Mouse (Mus musculus): ENCODE results near the gene Spata2. TPM values are rescaled to one million over a fixed set of nuclear protein-coding genes. Genes with fewer than 3 reads are reported as not detected.

Spata2 gene
- polyA plus RNA-seq, 1 experiment from 2014 or later, result 24.8 TPM

GRCm38 (mm10) chr2:167486573-167486972 lies 6.1 kb downstream of the Spata2 start:
- Histone ChIP-seq H3K4me2 (ENCODE audit: low read depth, low read length) (no peak overlapping the region), H3K4me3 (ENCODE audit: low read depth, low read length) (no peak overlapping the region), H3K27ac (ENCODE audit: low read depth, low read length) (no peak overlapping the region), H3K36me3 (ENCODE audit: control insufficient read depth, insufficient read depth, low read length) (peaks cover 24% of the 10 kb centered on the region), H3K27me3 (ENCODE audit: control insufficient read depth, insufficient read depth, low read length) (no peaks in the 10 kb centered on the region), H3K9me3 (ENCODE audit: control insufficient read depth, low read length) (no peaks in the 10 kb centered on the region), H3K4me1 (ENCODE audit: control insufficient read depth, insufficient read depth, low read length) (peaks cover 7% of the 10 kb centered on the region), H3K9ac (replicated peaks; ENCODE audit: low read depth, low read length) (no peak overlapping the region)
- 91% methylated on average over 4 of the region's 4 CpGs for WGBS
- ATAC-seq (ENCODE audit: low read depth), result no peak

GRCm38 (mm10) chr2:167485501-167486377 lies 6.9 kb downstream of the Spata2 start:
- no peak overlapping the region for H3K9ac ChIP-seq (replicated peaks; ENCODE audit: low read depth, low read length)
- no peak overlapping the region for H3K4me2 ChIP-seq (ENCODE audit: low read depth, low read length)
- no peak overlapping the region for H3K4me3 ChIP-seq (ENCODE audit: low read depth, low read length)
- H3K4me1 ChIP-seq (ENCODE audit: control insufficient read depth, insufficient read depth, low read length), result no peaks in the 10 kb centered on the region
- H3K27me3 ChIP-seq (ENCODE audit: control insufficient read depth, insufficient read depth, low read length), result no peaks in the 10 kb centered on the region
- peak overlapping the region; percentile 52 for H3K27ac ChIP-seq (ENCODE audit: low read depth, low read length)
- ATAC-seq (ENCODE audit: low read depth), result peak; percentile 62; the same call in 1 of the 2 replicates
- peaks cover 24% of the 10 kb centered on the region for H3K36me3 ChIP-seq (ENCODE audit: control insufficient read depth, insufficient read depth, low read length)
- WGBS, result 78% methylated on average over 7 of the region's 7 CpGs
- H3K9me3 ChIP-seq (ENCODE audit: control insufficient read depth, low read length), result no peaks in the 10 kb centered on the region

GRCm38 (mm10) chr2:167484932-167485331 lies 7.8 kb downstream of the Spata2 start:
- Histone ChIP-seq H3K27me3 (ENCODE audit: control insufficient read depth, insufficient read depth, low read length) (no peaks in the 10 kb centered on the region), H3K4me2 (ENCODE audit: low read depth, low read length) (no peak overlapping the region), H3K9ac (replicated peaks; ENCODE audit: low read depth, low read length) (no peak overlapping the region), H3K27ac (ENCODE audit: low read depth, low read length) (no peak overlapping the region), H3K36me3 (ENCODE audit: control insufficient read depth, insufficient read depth, low read length) (peaks cover 24% of the 10 kb centered on the region), H3K9me3 (ENCODE audit: control insufficient read depth, low read length) (no peaks in the 10 kb centered on the region), H3K4me1 (ENCODE audit: control insufficient read depth, insufficient read depth, low read length) (no peaks in the 10 kb centered on the region), H3K4me3 (ENCODE audit: low read depth, low read length) (no peak overlapping the region)
- no peak for ATAC-seq (ENCODE audit: low read depth)
- 91% methylated on average over 11 of the region's 11 CpGs for WGBS

GRCm38 (mm10) chr2:167483827-167484410 lies 8.8 kb downstream of the Spata2 start:
- no peaks in the 10 kb centered on the region for H3K4me1 ChIP-seq (ENCODE audit: control insufficient read depth, insufficient read depth, low read length)
- no peaks in the 10 kb centered on the region for H3K9me3 ChIP-seq (ENCODE audit: control insufficient read depth, low read length)
- H3K4me3 ChIP-seq (ENCODE audit: low read depth, low read length), result no peak overlapping the region
- 94% methylated on average over 24 of the region's 24 CpGs for WGBS
- H3K4me2 ChIP-seq (ENCODE audit: low read depth, low read length), result no peak overlapping the region
- H3K27me3 ChIP-seq (ENCODE audit: control insufficient read depth, insufficient read depth, low read length), result no peaks in the 10 kb centered on the region
- peaks cover 24% of the 10 kb centered on the region for H3K36me3 ChIP-seq (ENCODE audit: control insufficient read depth, insufficient read depth, low read length)
- ATAC-seq (ENCODE audit: low read depth), result no peak
- H3K27ac ChIP-seq (ENCODE audit: low read depth, low read length), result no peak overlapping the region
- H3K9ac ChIP-seq (replicated peaks; ENCODE audit: low read depth, low read length), result no peak overlapping the region

GRCm38 (mm10) chr2:167483081-167483826 lies 9.4 kb downstream of the Spata2 start:
- Histone ChIP-seq H3K4me3 (ENCODE audit: low read depth, low read length) (no peak overlapping the region), H3K4me2 (ENCODE audit: low read depth, low read length) (no peak overlapping the region), H3K9ac (replicated peaks; ENCODE audit: low read depth, low read length) (no peak overlapping the region), H3K36me3 (ENCODE audit: control insufficient read depth, insufficient read depth, low read length) (peaks cover 24% of the 10 kb centered on the region), H3K27me3 (ENCODE audit: control insufficient read depth, insufficient read depth, low read length) (no peaks in the 10 kb centered on the region), H3K4me1 (ENCODE audit: control insufficient read depth, insufficient read depth, low read length) (no peaks in the 10 kb centered on the region), H3K27ac (ENCODE audit: low read depth, low read length) (no peak overlapping the region), H3K9me3 (ENCODE audit: control insufficient read depth, low read length) (no peaks in the 10 kb centered on the region)
- ATAC-seq (ENCODE audit: low read depth), result no peak
- WGBS, result 92% methylated on average over 27 of the region's 27 CpGs

- 92% methylated on average over 4 of the region's 4 CpGs for WGBS
- no peak for ATAC-seq (ENCODE audit: low read depth)
- Histone ChIP-seq H3K4me3 (ENCODE audit: low read depth, low read length) (no peak overlapping the region), H3K27me3 (ENCODE audit: control insufficient read depth, insufficient read depth, low read length) (no peaks in the 10 kb centered on the region), H3K36me3 (ENCODE audit: control insufficient read depth, insufficient read depth, low read length) (peaks cover 24% of the 10 kb centered on the region), H3K4me1 (ENCODE audit: control insufficient read depth, insufficient read depth, low read length) (no peaks in the 10 kb centered on the region), H3K9ac (replicated peaks; ENCODE audit: low read depth, low read length) (no peak overlapping the region), H3K4me2 (ENCODE audit: low read depth, low read length) (no peak overlapping the region), H3K27ac (ENCODE audit: low read depth, low read length) (no peak overlapping the region), H3K9me3 (ENCODE audit: control insufficient read depth, low read length) (no peaks in the 10 kb centered on the region)
Measured at GRCm38 (mm10) chr2:167482681-167483080, 10.0 kb downstream of the Spata2 start.

GRCm38 (mm10) chr2:167479501-167479900 lies 13.2 kb downstream of the Spata2 start:
- no peaks in the 10 kb centered on the region for H3K9me3 ChIP-seq (ENCODE audit: control insufficient read depth, low read length)
- no peak for ATAC-seq (ENCODE audit: low read depth)
- no peak overlapping the region for H3K9ac ChIP-seq (replicated peaks; ENCODE audit: low read depth, low read length)
- WGBS, result 100% methylated on average over 1 of the region's 1 CpGs
- peaks cover 17% of the 10 kb centered on the region for H3K4me1 ChIP-seq (ENCODE audit: control insufficient read depth, insufficient read depth, low read length)
- peaks cover 22% of the 10 kb centered on the region for H3K36me3 ChIP-seq (ENCODE audit: control insufficient read depth, insufficient read depth, low read length)
- no peak overlapping the region for H3K4me2 ChIP-seq (ENCODE audit: low read depth, low read length)
- H3K4me3 ChIP-seq (ENCODE audit: low read depth, low read length), result no peak overlapping the region
- H3K27ac ChIP-seq (ENCODE audit: low read depth, low read length), result no peak overlapping the region
- no peaks in the 10 kb centered on the region for H3K27me3 ChIP-seq (ENCODE audit: control insufficient read depth, insufficient read depth, low read length)

DNA sequence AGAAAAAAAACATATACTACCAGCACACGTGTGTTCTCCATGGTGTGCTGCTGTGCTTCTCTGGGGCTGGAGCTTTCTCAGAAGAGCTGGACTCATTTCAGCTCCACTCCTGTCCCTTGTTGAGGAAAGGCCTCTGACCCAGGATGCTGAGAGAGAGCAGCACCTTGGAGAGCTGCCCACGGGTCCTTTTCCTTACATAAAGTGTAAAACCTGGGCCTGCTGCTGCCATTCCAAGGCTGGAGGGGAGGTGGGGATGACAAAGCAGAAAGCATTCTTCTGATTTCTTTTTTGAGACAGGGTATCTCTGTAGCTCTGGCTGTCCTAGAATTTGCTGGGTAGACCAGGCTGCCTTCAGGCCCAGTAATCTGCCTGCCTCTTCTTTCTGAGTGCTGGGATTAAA lies 14.6 kb downstream of the Spata2 start:
- Histone ChIP-seq H3K4me2 (ENCODE audit: low read depth, low read length) (no peak overlapping the region), H3K36me3 (ENCODE audit: control insufficient read depth, insufficient read depth, low read length) (peaks cover 11% of the 10 kb centered on the region), H3K9ac (replicated peaks; ENCODE audit: low read depth, low read length) (no peak overlapping the region), H3K4me3 (ENCODE audit: low read depth, low read length) (no peak overlapping the region), H3K9me3 (ENCODE audit: control insufficient read depth, low read length) (no peaks in the 10 kb centered on the region), H3K27me3 (ENCODE audit: control insufficient read depth, insufficient read depth, low read length) (no peaks in the 10 kb centered on the region), H3K4me1 (ENCODE audit: control insufficient read depth, insufficient read depth, low read length) (peaks cover 17% of the 10 kb centered on the region), H3K27ac (ENCODE audit: low read depth, low read length) (no peak overlapping the region)
- 50% methylated on average over 2 of the region's 2 CpGs for WGBS
- no peak for ATAC-seq (ENCODE audit: low read depth)

GRCm38 (mm10) chr2:167476762-167477161 lies 15.9 kb downstream of the Spata2 start:
- Histone ChIP-seq H3K36me3 (ENCODE audit: control insufficient read depth, insufficient read depth, low read length) (peaks cover 14% of the 10 kb centered on the region), H3K27ac (ENCODE audit: low read depth, low read length) (peak overlapping the region; percentile 73), H3K9ac (replicated peaks; ENCODE audit: low read depth, low read length) (no peak overlapping the region), H3K4me1 (ENCODE audit: control insufficient read depth, insufficient read depth, low read length) (peaks cover 17% of the 10 kb centered on the region), H3K27me3 (ENCODE audit: control insufficient read depth, insufficient read depth, low read length) (no peaks in the 10 kb centered on the region), H3K4me2 (ENCODE audit: low read depth, low read length) (no peak overlapping the region), H3K4me3 (ENCODE audit: low read depth, low read length) (no peak overlapping the region), H3K9me3 (ENCODE audit: control insufficient read depth, low read length) (no peaks in the 10 kb centered on the region)
- peak; percentile 41 for ATAC-seq (ENCODE audit: low read depth)
- 65% methylated on average over 4 of the region's 4 CpGs for WGBS

Measured in neural tube, embryonic 14.5 days (tissue).